Mouse (Mus musculus) embryonic stem cell, embryonic (primary cell): ENCODE data around the gene Tlr4.

Experiments used
- CTCF ChIA-PET, 4 experiments: fragments of 300-600 bp in 2 of 4; fragments of 350-600 bp in 2 of 4; sonication (Branson Sonifier 250); formaldehyde crosslinking; loops; one replicate each; lab custom pipeline; 2022; ENCODE audit warnings: inconsistent platforms in 2 of 4; lab: Charles Lee
- POLR2A ChIA-PET, 4 experiments: fragments of 300-600 bp in 2 of 4; fragments of 350-600 bp in 2 of 4; sonication (Branson Sonifier 250); formaldehyde crosslinking; loops; one replicate each; lab custom pipeline; 2022; ENCODE audit warnings: antibody characterized with exemption in 4 of 4, inconsistent platforms in 1 of 4; lab: Charles Lee

The Tlr4 gene

DNA sequence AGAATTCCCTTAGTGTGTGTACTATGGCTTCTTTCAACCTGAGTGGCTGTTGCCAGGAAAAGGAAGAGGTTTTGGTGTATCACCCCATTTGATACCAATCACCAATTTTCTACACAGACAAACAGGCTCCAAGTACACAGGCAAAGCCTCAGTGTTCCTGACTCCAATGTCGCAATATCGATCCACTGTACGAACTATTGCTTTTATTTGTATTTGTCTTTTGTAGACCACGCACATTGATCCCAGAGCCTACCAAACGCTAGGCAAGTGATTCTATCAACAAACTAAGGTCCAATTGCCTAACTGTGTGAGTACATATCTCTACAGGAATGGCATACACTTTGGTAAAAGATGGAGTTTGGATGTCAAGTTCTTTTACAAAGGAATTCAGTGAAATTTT, 55.9 kb downstream of the Tlr4 start:
- CTCF ChIA-PET: no interaction called here
- POLR2A ChIA-PET: no interaction called here

GRCm38 (mm10) chr4:66894547-66894946, 67.2 kb downstream of the Tlr4 start:
- ChIA-PET POLR2A (interaction anchor here in 1 of 4 experiments (0.7 kb wide), 1 partner anchor 29 kb away, joined by 3 read pairs; no protein-coding TSS in a partner anchor), CTCF (no interaction called here)

DNA sequence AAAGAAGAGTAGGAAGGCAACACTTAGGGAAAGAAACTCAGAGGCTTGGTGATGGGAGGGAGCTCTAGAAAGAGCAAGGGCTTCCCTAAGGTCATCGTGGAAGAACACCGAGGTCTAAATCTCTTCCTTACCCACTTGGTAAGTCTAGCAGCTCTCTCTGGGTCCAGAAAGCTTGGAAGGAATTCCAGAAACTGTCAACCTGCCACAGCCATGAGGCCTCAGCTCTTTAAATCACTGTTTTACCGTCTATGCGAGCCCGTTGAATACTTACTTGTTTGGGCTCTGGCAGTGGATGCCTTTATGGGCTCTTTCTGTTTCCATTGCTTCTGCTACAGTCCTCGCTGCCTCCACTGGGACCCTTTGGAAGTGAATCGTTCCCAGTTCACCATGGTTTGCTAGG, 67.6 kb downstream of the Tlr4 start:
- POLR2A ChIA-PET: interaction anchor here in 1 of 4 experiments (0.7 kb wide), 1 partner anchor 29 kb away, joined by 3 read pairs; no protein-coding TSS in a partner anchor

DNA sequence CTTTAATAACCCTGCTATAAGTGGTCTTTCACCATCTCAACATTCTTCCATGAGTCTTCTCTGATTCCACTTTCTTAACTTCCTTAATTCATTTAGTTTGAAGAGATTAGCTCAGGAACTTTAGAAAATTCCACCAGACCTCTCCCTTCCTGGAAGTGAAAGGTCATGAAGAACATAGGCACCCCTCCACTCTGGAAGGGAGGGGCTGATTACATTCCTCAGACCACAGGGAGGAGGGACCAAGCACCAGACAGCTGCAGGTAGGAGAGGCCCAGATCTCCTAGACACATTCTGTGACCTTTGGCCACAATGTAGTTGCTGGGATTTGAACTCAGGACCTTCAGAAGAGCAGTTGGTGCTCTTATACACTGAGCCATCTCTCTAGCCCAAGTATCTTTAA, 72.7 kb downstream of the Tlr4 start:
- ChIA-PET POLR2A (no interaction called here), CTCF (no interaction called here)

More for the DNA sequence above, 67.6 kb downstream of the Tlr4 start:
- CTCF ChIA-PET: interaction anchor here in 1 of 4 experiments (0.6 kb wide), 1 partner anchor 346 kb away, joined by 3 read pairs; no protein-coding TSS in a partner anchor

DNA sequence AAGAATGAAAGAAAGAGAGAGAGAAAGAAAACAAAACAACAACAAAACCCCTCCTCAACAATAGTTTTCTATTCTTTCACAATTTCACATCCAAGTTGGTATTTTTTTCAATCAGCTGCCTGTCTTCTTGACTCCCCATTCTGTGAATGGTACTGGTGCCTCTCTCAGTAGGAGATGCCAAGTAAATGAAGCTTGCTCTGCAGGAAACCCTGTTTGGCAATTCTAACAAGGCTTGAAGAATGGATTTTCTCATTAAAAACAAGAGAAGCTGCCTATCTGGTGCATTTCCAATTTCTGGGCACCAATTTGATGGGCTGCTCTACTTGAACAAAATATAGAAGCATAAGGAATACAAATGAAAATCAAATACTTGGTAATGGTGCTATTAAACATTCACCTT, 74.1 kb downstream of the Tlr4 start:
- ChIA-PET POLR2A (no interaction called here), CTCF (no interaction called here)

- CTCF ChIA-PET: no interaction called here
- POLR2A ChIA-PET: no interaction called here
These were observed 81.0 kb downstream of the Tlr4 start for GRCm38 (mm10) chr4:66908376-66908775.

GRCm38 (mm10) chr4:66919630-66920372, 92.4 kb downstream of the Tlr4 start:
- ChIA-PET POLR2A (no interaction called here), CTCF (no interaction called here)

GRCm38 (mm10) chr4:66923616-66924276, 96.4 kb downstream of the Tlr4 start:
- ChIA-PET CTCF (no interaction called here), POLR2A (no interaction called here)

DNA sequence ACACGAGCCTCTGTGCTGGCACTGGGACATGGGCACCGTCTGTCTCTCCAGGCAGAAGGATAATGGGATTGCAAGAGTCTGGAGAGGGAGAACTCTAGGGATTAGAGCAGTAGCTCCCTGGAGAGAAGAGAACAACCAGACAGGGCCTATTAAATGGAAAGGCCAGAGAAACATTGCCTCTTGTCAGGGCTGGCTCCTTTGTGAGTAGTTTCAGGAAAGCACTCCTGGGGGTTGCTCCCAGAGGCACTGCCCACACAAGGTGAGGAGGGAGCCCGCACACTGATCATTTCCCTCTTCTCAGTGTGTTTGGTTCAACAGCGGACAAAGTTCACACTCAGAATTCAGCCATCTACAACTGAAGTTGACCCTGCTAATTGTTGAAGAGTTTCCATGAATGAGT, 98.7 kb downstream of the Tlr4 start:
- POLR2A ChIA-PET: no interaction called here
- CTCF ChIA-PET: no interaction called here

DNA sequence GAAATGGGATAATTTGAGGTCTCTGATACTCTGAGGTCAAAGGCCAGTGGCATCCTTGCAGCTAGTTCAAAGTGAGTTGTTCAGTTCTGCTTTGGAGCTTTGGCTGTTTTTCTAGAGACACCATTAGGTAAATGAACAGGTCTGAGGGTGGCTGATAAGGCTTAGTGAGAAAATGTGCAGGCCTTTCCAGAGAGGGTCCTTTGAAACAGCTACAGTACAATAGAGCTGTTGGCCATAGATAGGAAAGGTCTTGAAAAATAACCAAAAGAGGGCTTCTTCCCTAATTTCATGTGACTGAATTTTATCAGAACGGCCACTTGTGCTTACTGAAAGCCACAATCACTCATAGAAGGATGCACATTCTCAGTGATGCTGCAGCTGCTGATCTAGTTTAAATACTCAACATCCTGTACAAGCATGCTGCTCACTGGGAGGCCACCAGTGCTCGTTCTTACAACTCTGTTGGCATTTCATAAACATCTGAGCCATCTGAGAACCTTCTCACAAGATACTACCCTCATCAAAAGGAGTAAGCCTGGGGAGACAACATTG, 100.2 kb downstream of the Tlr4 start:
- ChIA-PET POLR2A (no interaction called here), CTCF (no interaction called here)

- POLR2A ChIA-PET: no interaction called here
These were observed 111.2 kb downstream of the Tlr4 start for GRCm38 (mm10) chr4:66938489-66939061.

DNA sequence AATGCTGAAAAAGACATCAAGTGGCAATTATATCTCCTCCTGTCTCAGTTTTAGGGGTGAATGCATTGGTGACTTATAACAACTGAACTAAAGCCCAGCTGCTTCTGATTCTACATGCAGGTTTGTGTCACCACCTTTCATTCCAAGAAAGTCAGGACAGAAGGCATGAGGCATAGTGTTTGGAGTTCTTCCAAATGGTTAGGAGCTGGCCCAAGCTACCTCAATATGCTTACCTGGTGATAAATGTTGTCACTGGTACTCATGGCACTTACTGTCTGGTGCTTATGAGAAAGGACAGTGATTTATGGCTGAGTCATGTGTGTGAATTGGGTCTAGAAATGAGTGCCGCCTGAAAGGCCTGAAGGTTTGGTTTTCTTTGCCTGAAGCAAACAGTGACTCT, 114.5 kb downstream of the Tlr4 start:
- ChIA-PET CTCF (interaction anchor here in 1 of 4 experiments (0.7 kb wide), 1 partner anchor 58 kb away, joined by 20 read pairs; no protein-coding TSS in a partner anchor), POLR2A (no interaction called here)

More at GRCm38 (mm10) chr4:66938489-66939061, 111.2 kb downstream of the Tlr4 start:
- CTCF ChIA-PET: no interaction called here

- ChIA-PET POLR2A (no interaction called here), CTCF (interaction anchor here in 1 of 4 experiments (0.6 kb wide), 1 partner anchor 15 kb away, joined by 3 read pairs; no protein-coding TSS in a partner anchor)
These were observed 116.3 kb downstream of the Tlr4 start for GRCm38 (mm10) chr4:66943699-66944098.

- CTCF ChIA-PET: no interaction called here
- POLR2A ChIA-PET: no interaction called here
These were observed 120.3 kb downstream of the Tlr4 start for GRCm38 (mm10) chr4:66947657-66948056.

- ChIA-PET POLR2A (no interaction called here), CTCF (no interaction called here)
These were observed 147.5 kb downstream of the Tlr4 start for GRCm38 (mm10) chr4:66974918-66975317.
